Mouse (Mus musculus) liver, embryonic 13.5 days (tissue): Measurements from ENCODE around the gene Tysnd1. TPM values are rescaled to one million over a fixed set of nuclear protein-coding genes. Genes with fewer than 3 reads are reported as not detected.

Experiments used
- ATAC-seq: fragments of 200-750 bp; cut with Nextera tagmentation; 2 replicates; pipeline ENCODE4 v1.8.0; 2017; ENCODE audit warnings: low read depth, mild to moderate bottlenecking, moderate number of reproducible peaks, moderate library complexity
- DNase-seq: peaks from one replicate; pipeline ENCODE4 v3.0.0; 2022
- H3K27ac ChIP-seq: fragments of 300-500 bp; sonication (generic); 2 replicates; pipeline ENCODE4 v1.5.1; 2015; ENCODE audit warnings: moderate library complexity, mild to moderate bottlenecking, inconsistent platforms
- H3K27me3 ChIP-seq: fragments of 300-500 bp; sonication (generic); 2 replicates; pipeline ENCODE4 v1.6.1; 2015; ENCODE audit warnings: mild to moderate bottlenecking, inconsistent platforms
- H3K36me3 ChIP-seq: fragments of 300-500 bp; sonication (generic); 2 replicates; pipeline ENCODE4 v1.6.1; 2015; ENCODE audit warnings: mild to moderate bottlenecking, inconsistent platforms
- H3K4me1 ChIP-seq: fragments of 300-500 bp; sonication (generic); replicated peaks from 2 replicates; pipeline ENCODE4 v1.6.1; 2015; ENCODE audit warnings: inconsistent platforms
- H3K4me2 ChIP-seq: fragments of 300-500 bp; sonication (generic); 2 replicates; pipeline ENCODE4 v1.6.1; 2015; ENCODE audit warnings: inconsistent platforms, mild to moderate bottlenecking, moderate library complexity
- H3K4me3 ChIP-seq: fragments of 300-500 bp; sonication (generic); replicated peaks from 2 replicates; pipeline ENCODE4 v1.5.1; 2015; ENCODE audit warnings: mild to moderate bottlenecking, inconsistent platforms
- H3K9ac ChIP-seq: fragments of 300-500 bp; sonication (generic); 2 replicates; pipeline ENCODE4 v1.6.1; 2015; ENCODE audit warnings: mild to moderate bottlenecking, inconsistent platforms
- H3K9me3 ChIP-seq: fragments of 300-500 bp; sonication (generic); replicated peaks from 2 replicates; pipeline ENCODE4 v1.6.1; 2016; ENCODE audit warnings: inconsistent platforms
- WGBS: fragments of 180-500 bp; shearing (Covaris S2); methylation state at CpG from one replicate; pipeline ENCODE4 v1.1.7; 2015; ENCODE audit not compliant: insufficient replicate concordance; 5-methylcytosine and 5-hydroxymethylcytosine counted together
- polyA plus RNA-seq: library from polyadenylated mRNA; unstranded; fragments of >200 nt; fragmentation: Nextera tagmentation; extraction: Ambion mirVana; gene quantifications from 2 replicates; pipeline ENCODE4 v1.2.1, GENCODE M21; 2015

Gene Tysnd1
- polyA plus RNA-seq, 1 experiment from 2014 or later: 19.2 TPM

GRCm38 (mm10) chr10:61693563-61693962 lies 1.8 kb upstream of the Tysnd1 start:
- H3K36me3 ChIP-seq: peaks cover 54% of the 10 kb centered on the region
- H3K4me2 ChIP-seq: no peak overlapping the region
- no peak for ATAC-seq
- H3K27ac ChIP-seq: no peak overlapping the region
- 62% methylated on average over 4 of the region's 4 CpGs for WGBS
- no peaks in the 10 kb centered on the region for H3K9me3 ChIP-seq
- no peak for DNase-seq
- peaks cover 30% of the 10 kb centered on the region for H3K4me1 ChIP-seq
- no peaks in the 10 kb centered on the region for H3K27me3 ChIP-seq
- H3K9ac ChIP-seq: no peak overlapping the region
- no peak overlapping the region for H3K4me3 ChIP-seq

GRCm38 (mm10) chr10:61695703-61696559 lies 617 bp downstream of the Tysnd1 start:
- Histone ChIP-seq H3K27ac (peak overlapping the region; percentile 73), H3K9me3 (no peaks in the 10 kb centered on the region), H3K36me3 (peaks cover 43% of the 10 kb centered on the region), H3K27me3 (no peaks in the 10 kb centered on the region), H3K4me1 (peaks cover 32% of the 10 kb centered on the region), H3K4me2 (peak overlapping the region; percentile 99), H3K9ac (peak overlapping the region; percentile 87), H3K4me3 (peak overlapping the region; percentile 96)
- DNase-seq (no peak), ATAC-seq (peak; percentile 63)
- under 1% methylated on average over 106 of the region's 111 CpGs for WGBS

GRCm38 (mm10) chr10:61696560-61696823 lies 1.2 kb downstream of the Tysnd1 start:
- no peaks in the 10 kb centered on the region for H3K27me3 ChIP-seq
- H3K9ac ChIP-seq: peak overlapping the region; percentile 87
- peak overlapping the region; percentile 96 for H3K4me3 ChIP-seq
- peak overlapping the region; percentile 99 for H3K4me2 ChIP-seq
- H3K27ac ChIP-seq: peak overlapping the region; percentile 73; the same call in 1 of the 2 replicates
- H3K36me3 ChIP-seq: peaks cover 41% of the 10 kb centered on the region
- DNase-seq: no peak
- no peak for ATAC-seq
- 5% methylated on average over 19 of the region's 19 CpGs for WGBS
- H3K9me3 ChIP-seq: no peaks in the 10 kb centered on the region
- peaks cover 32% of the 10 kb centered on the region for H3K4me1 ChIP-seq

GRCm38 (mm10) chr10:61697028-61697427 lies 1.7 kb downstream of the Tysnd1 start:
- peak overlapping the region; percentile 87 for H3K9ac ChIP-seq
- DNase-seq (no peak), ATAC-seq (no peak)
- 62% methylated on average over 2 of the region's 2 CpGs for WGBS
- peaks cover 32% of the 10 kb centered on the region for H3K4me1 ChIP-seq
- H3K27ac ChIP-seq: no peak overlapping the region
- no peaks in the 10 kb centered on the region for H3K9me3 ChIP-seq
- H3K36me3 ChIP-seq: peaks cover 41% of the 10 kb centered on the region
- H3K4me2 ChIP-seq: peak overlapping the region; percentile 99
- H3K27me3 ChIP-seq: no peaks in the 10 kb centered on the region
- H3K4me3 ChIP-seq: peak overlapping the region; percentile 96

- ATAC-seq (no peak), DNase-seq (no peak)
- H3K4me1 ChIP-seq: peaks cover 13% of the 10 kb centered on the region; the same call in 1 of the 2 replicates
- H3K36me3 ChIP-seq: peaks cover 30% of the 10 kb centered on the region
- H3K27me3 ChIP-seq: no peaks in the 10 kb centered on the region
- H3K9me3 ChIP-seq: no peaks in the 10 kb centered on the region
- WGBS: 65% methylated on average over 4 of the region's 4 CpGs
- H3K9ac ChIP-seq: no peak overlapping the region
- no peak overlapping the region for H3K4me2 ChIP-seq
- H3K4me3 ChIP-seq: no peak overlapping the region
- no peak overlapping the region for H3K27ac ChIP-seq
Measured at GRCm38 (mm10) chr10:61704663-61705062, 9.3 kb downstream of the Tysnd1 start.

GRCm38 (mm10) chr10:61706412-61707375 lies 11.4 kb downstream of the Tysnd1 start:
- peaks cover 21% of the 10 kb centered on the region for H3K36me3 ChIP-seq
- 56% methylated on average over 6 of the region's 6 CpGs for WGBS
- H3K4me2 ChIP-seq: no peak overlapping the region
- H3K9ac ChIP-seq: no peak overlapping the region
- DNase-seq: no peak
- H3K9me3 ChIP-seq: no peaks in the 10 kb centered on the region
- no peaks in the 10 kb centered on the region for H3K27me3 ChIP-seq
- ATAC-seq: no peak
- H3K4me3 ChIP-seq: no peak overlapping the region
- peaks cover 13% of the 10 kb centered on the region; the same call in 1 of the 2 replicates for H3K4me1 ChIP-seq
- no peak overlapping the region for H3K27ac ChIP-seq

GRCm38 (mm10) chr10:61713601-61714000 lies 18.3 kb downstream of the Tysnd1 start:
- ATAC-seq: no peak

GRCm38 (mm10) chr10:61714146-61714545 lies 18.8 kb downstream of the Tysnd1 start:
- Histone ChIP-seq H3K27ac (no peak overlapping the region), H3K4me1 (peaks cover 21% of the 10 kb centered on the region), H3K9ac (no peak overlapping the region), H3K27me3 (no peaks in the 10 kb centered on the region), H3K4me2 (no peak overlapping the region), H3K9me3 (no peaks in the 10 kb centered on the region), H3K4me3 (no peak overlapping the region), H3K36me3 (no peaks in the 10 kb centered on the region)
- no peak for ATAC-seq
- WGBS: 69% methylated on average over 4 of the region's 4 CpGs
- no peak for DNase-seq

More at GRCm38 (mm10) chr10:61713601-61714000, 18.3 kb downstream of the Tysnd1 start:
- no peak overlapping the region for H3K4me3 ChIP-seq
- DNase-seq: no peak
- no peak overlapping the region for H3K9ac ChIP-seq
- H3K36me3 ChIP-seq: no peaks in the 10 kb centered on the region
- no peaks in the 10 kb centered on the region for H3K27me3 ChIP-seq
- H3K9me3 ChIP-seq: no peaks in the 10 kb centered on the region
- H3K4me1 ChIP-seq: peaks cover 21% of the 10 kb centered on the region
- 67% methylated on average over 3 of the region's 3 CpGs for WGBS
- no peak overlapping the region for H3K27ac ChIP-seq
- no peak overlapping the region for H3K4me2 ChIP-seq

- no peaks in the 10 kb centered on the region for H3K27me3 ChIP-seq
- WGBS: 14% methylated on average over 31 of the region's 36 CpGs
- peaks cover 21% of the 10 kb centered on the region for H3K4me1 ChIP-seq
- no peak within 1 kb of the TSS for H3K27ac ChIP-seq
- peak; percentile 53 for DNase-seq
- H3K4me3 ChIP-seq: peak within 1 kb of the TSS; percentile 64
- H3K9ac ChIP-seq: peak within 1 kb of the TSS; percentile 63
- ATAC-seq: peak; percentile 91
- no peaks in the 10 kb centered on the region for H3K36me3 ChIP-seq
- H3K9me3 ChIP-seq: no peaks in the 10 kb centered on the region
- H3K4me2 ChIP-seq: peak within 1 kb of the TSS; percentile 87
Measured at GRCm38 (mm10) chr10:61714771-61715461, 19.6 kb downstream of the Tysnd1 start, which contains the start of gene Aifm2. Gene Aifm2 (plus strand): TSS chr10:61715263.

- 6% methylated on average over 11 of the region's 11 CpGs for WGBS
- no peaks in the 10 kb centered on the region for H3K9me3 ChIP-seq
- no peak overlapping the region for H3K27ac ChIP-seq
- peak overlapping the region; percentile 64 for H3K4me3 ChIP-seq
- H3K4me2 ChIP-seq: peak overlapping the region; percentile 87
- ATAC-seq (0 out of 2 replicates have a peak, but pooled peaks have one; percentile 1), DNase-seq (no peak)
- H3K36me3 ChIP-seq: no peaks in the 10 kb centered on the region
- peak overlapping the region; percentile 63 for H3K9ac ChIP-seq
- H3K27me3 ChIP-seq: no peaks in the 10 kb centered on the region
- peaks cover 21% of the 10 kb centered on the region for H3K4me1 ChIP-seq
Measured at GRCm38 (mm10) chr10:61715462-61715837, 20.1 kb downstream of the Tysnd1 start.
